Mouse (Mus musculus) limb, embryonic 13.5 days (tissue): ENCODE data around the gene Osbp. TPM values are rescaled to one million over a fixed set of nuclear protein-coding genes. Genes with fewer than 3 reads are reported as not detected.

ENCODE experiments used
- ATAC-seq: fragments of 200-750 bp; cut with Nextera tagmentation; 2 replicates; pipeline ENCODE4 v1.8.0; 2017; ENCODE audit warnings: low read depth, moderate number of reproducible peaks, moderate TSS enrichment; ENCODE audit not compliant: low FRiP score
- H3K27ac ChIP-seq: fragments of 300-500 bp; sonication (generic); 2 replicates; pipeline ENCODE4 v1.5.1; 2015; ENCODE audit warnings: inconsistent platforms, mild to moderate bottlenecking, moderate library complexity
- H3K27me3 ChIP-seq: fragments of 300-500 bp; sonication (generic); 2 replicates; pipeline ENCODE4 v1.6.1; 2015; ENCODE audit warnings: mild to moderate bottlenecking, inconsistent platforms
- H3K36me3 ChIP-seq: fragments of 300-500 bp; sonication (generic); 2 replicates; pipeline ENCODE4 v1.6.1; 2015; ENCODE audit warnings: inconsistent platforms, mild to moderate bottlenecking, moderate library complexity
- H3K4me1 ChIP-seq: fragments of 300-500 bp; sonication (generic); 2 replicates; pipeline ENCODE4 v1.6.1; 2015; ENCODE audit warnings: inconsistent platforms
- H3K4me2 ChIP-seq: fragments of 300-500 bp; sonication (generic); replicated peaks from 2 replicates; pipeline ENCODE4 v1.6.1; 2015; ENCODE audit warnings: inconsistent platforms, mild to moderate bottlenecking, moderate library complexity
- H3K4me3 ChIP-seq: fragments of 300-500 bp; sonication (generic); 2 replicates; pipeline ENCODE4 v1.5.1; 2015; ENCODE audit warnings: moderate library complexity, mild to moderate bottlenecking, inconsistent platforms
- H3K9ac ChIP-seq: fragments of 300-500 bp; sonication (generic); 2 replicates; pipeline ENCODE4 v1.6.1; 2015; ENCODE audit warnings: mild to moderate bottlenecking, inconsistent platforms
- H3K9me3 ChIP-seq: fragments of 300-500 bp; sonication (generic); 2 replicates; pipeline ENCODE4 v1.6.1; 2016; ENCODE audit warnings: inconsistent platforms
- WGBS: fragments of 180-500 bp; shearing (Covaris S2); methylation state at CpG from one replicate; pipeline ENCODE4 v1.1.7; 2015; 5-methylcytosine and 5-hydroxymethylcytosine counted together
- microRNA-seq: library from miRNA; unstranded; fragments of <30 nt; microRNA quantifications from one replicate; pipeline ENCODE4, GENCODE M21; 2016
- polyA plus RNA-seq: library from polyadenylated mRNA; unstranded; fragments of >200 nt; fragmentation: Nextera tagmentation; extraction: Ambion mirVana; gene quantifications from 2 replicates; pipeline ENCODE4 v1.2.1, GENCODE M21; 2015

Osbp gene
- polyA plus RNA-seq, 1 experiment from 2014 or later, result 5.3 TPM

- no peak overlapping the region for H3K4me2 ChIP-seq
- no peak overlapping the region for H3K9ac ChIP-seq
- H3K27ac ChIP-seq, result no peak overlapping the region
- no peaks in the 10 kb centered on the region for H3K9me3 ChIP-seq
- H3K4me1 ChIP-seq, result no peaks in the 10 kb centered on the region
- H3K27me3 ChIP-seq, result no peaks in the 10 kb centered on the region
- 80% methylated on average over 4 of the region's 4 CpGs for WGBS
- ATAC-seq, result no peak
- no peaks in the 10 kb centered on the region for H3K36me3 ChIP-seq
- H3K4me3 ChIP-seq, result no peak overlapping the region
These were observed 58.4 kb downstream of the Osbp start for GRCm38 (mm10) chr19:12024149-12024548.

GRCm38 (mm10) chr19:12025333-12025732, 59.6 kb downstream of the Osbp start:
- no peaks in the 10 kb centered on the region for H3K9me3 ChIP-seq
- H3K36me3 ChIP-seq, result no peaks in the 10 kb centered on the region
- H3K9ac ChIP-seq, result no peak overlapping the region
- H3K4me2 ChIP-seq, result no peak overlapping the region
- WGBS, result 88% methylated on average over 3 of the region's 3 CpGs
- H3K4me1 ChIP-seq, result no peaks in the 10 kb centered on the region
- H3K4me3 ChIP-seq, result no peak overlapping the region
- H3K27me3 ChIP-seq, result no peaks in the 10 kb centered on the region
- ATAC-seq, result no peak
- H3K27ac ChIP-seq, result no peak overlapping the region

GRCm38 (mm10) chr19:12026606-12027005, 60.9 kb downstream of the Osbp start:
- no peak overlapping the region for H3K27ac ChIP-seq
- no peak overlapping the region for H3K9ac ChIP-seq
- WGBS, result 75% methylated on average over 2 of the region's 2 CpGs
- H3K36me3 ChIP-seq, result no peaks in the 10 kb centered on the region
- no peaks in the 10 kb centered on the region for H3K27me3 ChIP-seq
- no peak overlapping the region for H3K4me2 ChIP-seq
- no peaks in the 10 kb centered on the region for H3K4me1 ChIP-seq
- no peaks in the 10 kb centered on the region for H3K9me3 ChIP-seq
- ATAC-seq, result no peak
- H3K4me3 ChIP-seq, result no peak overlapping the region

- no peaks in the 10 kb centered on the region for H3K27me3 ChIP-seq
- no peak overlapping the region for H3K27ac ChIP-seq
- no peak overlapping the region for H3K4me3 ChIP-seq
- ATAC-seq, result no peak
- H3K9me3 ChIP-seq, result no peaks in the 10 kb centered on the region
- no peak overlapping the region for H3K4me2 ChIP-seq
- no peaks in the 10 kb centered on the region for H3K36me3 ChIP-seq
- H3K4me1 ChIP-seq, result no peaks in the 10 kb centered on the region
- H3K9ac ChIP-seq, result no peak overlapping the region
These were observed 72.0 kb downstream of the Osbp start for GRCm38 (mm10) chr19:12037727-12038126.

- no peak for ATAC-seq
These were observed 75.5 kb downstream of the Osbp start, which contains the start of gene Olfr1423 for GRCm38 (mm10) chr19:12041217-12041616. Gene Olfr1423 (minus strand): TSS chr19:12041317.

GRCm38 (mm10) chr19:12043163-12043562, 77.4 kb downstream of the Osbp start:
- Histone ChIP-seq H3K9me3 (0 out of 2 replicates have a peak, but pooled peaks cover 3% of the 10 kb centered on the region), H3K27ac (no peak overlapping the region), H3K27me3 (no peaks in the 10 kb centered on the region), H3K4me1 (no peaks in the 10 kb centered on the region), H3K36me3 (no peaks in the 10 kb centered on the region), H3K4me3 (no peak overlapping the region), H3K4me2 (no peak overlapping the region), H3K9ac (no peak overlapping the region)
- whole genome bisulfite sequencing, result 94% methylated on average over 5 of the region's 5 CpGs
- ATAC-seq, result no peak

More at GRCm38 (mm10) chr19:12041217-12041616, 75.5 kb downstream of the Osbp start, which contains the start of gene Olfr1423:
- H3K4me1 ChIP-seq, result no peaks in the 10 kb centered on the region
- no peak within 1 kb of the TSS for H3K27ac ChIP-seq
- H3K9ac ChIP-seq, result no peak within 1 kb of the TSS
- H3K27me3 ChIP-seq, result no peaks in the 10 kb centered on the region
- 0 out of 2 replicates have a peak, but pooled peaks cover 3% of the 10 kb centered on the region for H3K9me3 ChIP-seq
- H3K36me3 ChIP-seq, result no peaks in the 10 kb centered on the region
- H3K4me2 ChIP-seq, result no peak within 1 kb of the TSS
- WGBS, result 55% methylated on average over 2 of the region's 2 CpGs
- H3K4me3 ChIP-seq, result no peak within 1 kb of the TSS

Small RNAs within 50 kb of the gene (microRNA-seq; reads per million reads assigned to microRNA genes)
- 3.8 reads per million, percentile 17 among the genes with 10 or more reads in this experiment for gene Mir6994

Other genes with a start within 250 kb of the Osbp start
- not detected in 2 replicates for gene Gif, start 218.4 kb upstream of the Osbp start, polyA plus RNA-seq
- gene Mrpl16, start 195.6 kb upstream of the Osbp start, polyA plus RNA-seq, result 42.8 and 46.0 TPM in 2 replicates
- 5.4 TPM in 2 replicates for gene Stx3, start 146.5 kb upstream of the Osbp start, polyA plus RNA-seq
- not detected in 2 replicates for gene Olfr1417, start 126.7 kb upstream of the Osbp start, polyA plus RNA-seq
- gene Olfr1418, start 104.9 kb upstream of the Osbp start, polyA plus RNA-seq, result not detected in 2 replicates
- gene Olfr1419, start 90.8 kb upstream of the Osbp start, polyA plus RNA-seq, result not detected in 2 replicates
- not detected in 2 replicates for gene Olfr1420, start 79.4 kb upstream of the Osbp start, polyA plus RNA-seq
- gene Patl1, start 53.5 kb upstream of the Osbp start, polyA plus RNA-seq, result 16.7 and 19.5 TPM in 2 replicates
- not detected in 2 replicates for gene Olfr1423, start 75.4 kb downstream of the Osbp start, polyA plus RNA-seq
- gene Olfr1424, start 96.7 kb downstream of the Osbp start, polyA plus RNA-seq, result not detected in 2 replicates
- not detected in 2 replicates for gene Olfr1425, start 111.8 kb downstream of the Osbp start, polyA plus RNA-seq
- not detected in 2 replicates for gene Olfr1426, start 126.1 kb downstream of the Osbp start, polyA plus RNA-seq
- not detected in 2 replicates for gene Olfr1427, start 137.4 kb downstream of the Osbp start, polyA plus RNA-seq
- not detected in 2 replicates for gene Olfr1428, start 150.0 kb downstream of the Osbp start, polyA plus RNA-seq
- not detected in 2 replicates for gene Olfr76, start 157.3 kb downstream of the Osbp start, polyA plus RNA-seq
- gene Olfr1555-ps1, start 204.2 kb downstream of the Osbp start, polyA plus RNA-seq, result not detected in 2 replicates
- gene Olfr1431, start 234.7 kb downstream of the Osbp start, polyA plus RNA-seq, result not detected in 2 replicates